Mouse (Mus musculus): ENCODE measurements at regions not wholly inside any gene's neighbourhood (a gene's known extent, or its start where the extent isn't known, plus 50 kb on each side); places are given as distances from the start of the nearest gene placed in this dataset.
A peak's percentile ranks its signal among the peaks of the same experiment; 100 is the strongest.

DNA sequence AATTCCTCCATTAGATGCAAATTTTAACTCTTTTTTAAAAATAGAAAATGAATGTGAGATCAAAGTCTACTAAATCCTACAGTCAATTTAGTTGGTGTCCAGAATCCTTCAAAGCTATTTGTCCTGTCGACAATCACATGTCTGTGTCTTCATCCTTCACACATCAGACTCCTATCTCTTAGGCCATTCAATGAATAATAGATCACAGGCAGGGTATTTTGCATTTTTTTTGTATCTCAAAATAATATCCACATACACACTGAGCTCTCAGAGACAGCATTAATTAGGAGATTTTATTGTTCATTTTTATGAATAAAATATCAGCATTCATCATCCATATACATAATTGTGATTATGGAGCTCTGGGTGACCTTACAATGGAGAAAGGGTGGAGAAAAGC is 427.2 kb downstream of the Hao1 start:
- no peak overlapping the region for H3K4me2 ChIP-seq (replicated peaks; ENCODE audit: low read depth, low read length)
- 77% methylated on average over 1 of the region's 1 CpGs for WGBS
- no peaks in the 10 kb centered on the region for H3K36me3 ChIP-seq (ENCODE audit: control insufficient read depth, insufficient read depth, low read length)
- no peak overlapping the region for H3K9ac ChIP-seq (replicated peaks; ENCODE audit: low read depth, low read length)
- no peaks in the 10 kb centered on the region for H3K9me3 ChIP-seq (ENCODE audit: control insufficient read depth, low read depth, low read length)
- H3K27ac ChIP-seq (ENCODE audit: low read length), result no peak overlapping the region
- H3K4me1 ChIP-seq (ENCODE audit: control insufficient read depth, insufficient read depth, low read length), result no peaks in the 10 kb centered on the region
- H3K4me3 ChIP-seq (ENCODE audit: low read depth, low read length), result no peak overlapping the region
- no peaks in the 10 kb centered on the region for H3K27me3 ChIP-seq (ENCODE audit: control insufficient read depth, insufficient read depth, low read length)
- no peak for ATAC-seq (ENCODE audit: insufficient number of reproducible peaks, insufficient read depth, low FRiP score, low read depth)

DNA sequence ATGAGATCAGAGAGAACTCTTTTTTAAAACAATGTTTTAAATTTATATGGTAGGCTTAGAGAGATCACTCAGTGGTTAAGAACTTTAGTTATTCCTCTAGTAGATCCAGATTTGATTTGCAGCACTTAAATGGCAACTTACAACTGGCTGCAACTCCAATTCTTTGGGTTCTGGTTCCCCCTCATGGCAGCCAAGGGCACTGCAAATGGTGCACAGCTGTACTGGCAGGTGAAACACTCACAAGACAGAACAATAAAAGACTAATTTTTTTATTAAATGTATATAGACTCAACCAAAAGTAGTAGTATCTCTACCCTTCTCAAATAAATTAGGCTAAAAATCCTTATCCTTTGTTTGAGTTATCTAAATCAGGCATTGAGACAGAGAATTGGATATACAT is 446.9 kb downstream of the Hao1 start:
- H3K4me3 ChIP-seq (ENCODE audit: low read depth, low read length), result no peak overlapping the region
- no peaks in the 10 kb centered on the region for H3K27me3 ChIP-seq (ENCODE audit: control insufficient read depth, insufficient read depth, low read length)
- H3K4me2 ChIP-seq (replicated peaks; ENCODE audit: low read depth, low read length), result no peak overlapping the region
- no peak for ATAC-seq (ENCODE audit: insufficient number of reproducible peaks, insufficient read depth, low FRiP score, low read depth)
- no peaks in the 10 kb centered on the region for H3K36me3 ChIP-seq (ENCODE audit: control insufficient read depth, insufficient read depth, low read length)
- no peaks in the 10 kb centered on the region for H3K9me3 ChIP-seq (ENCODE audit: control insufficient read depth, low read depth, low read length)
- no peaks in the 10 kb centered on the region for H3K4me1 ChIP-seq (ENCODE audit: control insufficient read depth, insufficient read depth, low read length)
- H3K27ac ChIP-seq (ENCODE audit: low read length), result no peak overlapping the region
- H3K9ac ChIP-seq (replicated peaks; ENCODE audit: low read depth, low read length), result no peak overlapping the region

DNA sequence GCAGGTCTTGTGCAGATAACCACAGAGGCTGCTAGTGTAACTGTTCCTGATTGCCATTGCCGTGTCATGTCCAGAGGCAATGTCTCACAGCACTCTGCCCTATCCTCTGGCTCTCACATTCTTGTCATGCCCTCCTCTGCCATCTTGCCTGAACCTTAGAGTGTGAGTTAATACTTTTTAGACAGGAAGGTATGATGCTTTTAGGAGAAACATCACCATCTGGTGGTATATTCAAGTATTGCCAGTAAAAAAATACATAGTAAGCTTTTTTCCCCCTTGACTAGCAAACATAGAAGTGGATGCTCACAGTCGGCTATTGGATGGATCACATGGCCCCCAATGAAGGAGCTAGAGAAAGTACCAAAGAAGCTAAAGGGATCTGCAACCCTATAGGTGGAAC is 465.8 kb downstream of the Hao1 start:
- H3K27me3 ChIP-seq (ENCODE audit: control insufficient read depth, insufficient read depth, low read length), result no peaks in the 10 kb centered on the region
- H3K36me3 ChIP-seq (ENCODE audit: control insufficient read depth, insufficient read depth, low read length), result no peaks in the 10 kb centered on the region
- no peak for ATAC-seq (ENCODE audit: insufficient number of reproducible peaks, insufficient read depth, low FRiP score, low read depth)
- WGBS, result 85% methylated on average over 2 of the region's 2 CpGs
- H3K9me3 ChIP-seq (ENCODE audit: control insufficient read depth, low read depth, low read length), result no peaks in the 10 kb centered on the region
- no peak overlapping the region for H3K4me2 ChIP-seq (replicated peaks; ENCODE audit: low read depth, low read length)
- no peak overlapping the region for H3K9ac ChIP-seq (replicated peaks; ENCODE audit: low read depth, low read length)
- no peak overlapping the region for H3K27ac ChIP-seq (ENCODE audit: low read length)
- H3K4me1 ChIP-seq (ENCODE audit: control insufficient read depth, insufficient read depth, low read length), result no peaks in the 10 kb centered on the region
- H3K4me3 ChIP-seq (ENCODE audit: low read depth, low read length), result no peak overlapping the region

DNA sequence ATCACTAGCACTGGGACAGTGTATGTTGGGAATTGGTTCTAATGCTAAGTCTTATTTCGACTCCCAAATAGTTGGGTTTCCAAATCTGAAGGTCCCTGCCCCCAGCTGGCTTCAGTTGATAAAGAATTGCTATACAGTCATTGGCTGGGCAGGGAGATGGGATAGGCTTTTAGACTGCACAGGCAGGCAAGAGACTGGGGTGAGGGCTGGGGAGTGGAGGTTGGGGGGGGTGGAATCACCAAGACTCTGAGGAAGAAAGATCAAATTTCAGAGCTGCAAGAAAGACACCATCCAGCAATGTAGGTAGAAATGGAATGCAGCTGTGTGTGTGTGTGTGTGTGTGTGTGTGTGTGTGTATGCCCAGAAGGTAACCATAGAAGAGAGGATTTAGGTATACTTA is 474.0 kb downstream of the Hao1 start:
- H3K27me3 ChIP-seq (ENCODE audit: control insufficient read depth, insufficient read depth, low read length), result no peaks in the 10 kb centered on the region
- H3K36me3 ChIP-seq (ENCODE audit: control insufficient read depth, insufficient read depth, low read length), result no peaks in the 10 kb centered on the region
- H3K9me3 ChIP-seq (ENCODE audit: control insufficient read depth, low read depth, low read length), result no peaks in the 10 kb centered on the region
- 73% methylated on average over 1 of the region's 1 CpGs for WGBS
- H3K9ac ChIP-seq (replicated peaks; ENCODE audit: low read depth, low read length), result no peak overlapping the region
- ATAC-seq (ENCODE audit: insufficient number of reproducible peaks, insufficient read depth, low FRiP score, low read depth), result 0 out of 2 replicates have a peak, but pooled peaks have one; percentile 14
- H3K27ac ChIP-seq (ENCODE audit: low read length), result no peak overlapping the region
- no peak overlapping the region for H3K4me2 ChIP-seq (replicated peaks; ENCODE audit: low read depth, low read length)
- no peak overlapping the region for H3K4me3 ChIP-seq (ENCODE audit: low read depth, low read length)
- no peaks in the 10 kb centered on the region for H3K4me1 ChIP-seq (ENCODE audit: control insufficient read depth, insufficient read depth, low read length)

DNA sequence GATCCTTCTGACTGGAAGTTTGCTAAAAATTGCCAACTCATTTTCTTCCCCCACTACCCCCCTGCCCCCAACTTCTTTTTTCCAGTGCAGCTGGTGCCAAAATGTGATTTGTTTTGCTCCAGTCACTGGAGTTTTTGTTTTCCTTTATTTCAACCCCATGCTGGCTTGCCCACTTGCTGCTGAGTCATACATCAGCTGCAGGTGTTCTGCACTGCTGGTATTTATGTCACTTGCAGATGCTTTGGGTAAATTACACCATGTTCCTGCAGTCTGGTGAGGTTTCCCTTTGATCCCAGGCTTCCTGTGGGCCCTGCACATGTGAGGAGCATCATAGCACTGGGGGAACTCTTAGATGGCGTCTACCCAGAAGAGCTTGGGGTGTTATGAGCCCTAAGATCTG is 476.2 kb downstream of the Hao1 start:
- ATAC-seq (ENCODE audit: insufficient number of reproducible peaks, insufficient read depth, low FRiP score, low read depth), result no peak
- Histone ChIP-seq H3K4me2 (replicated peaks; ENCODE audit: low read depth, low read length) (no peak overlapping the region), H3K27me3 (ENCODE audit: control insufficient read depth, insufficient read depth, low read length) (no peaks in the 10 kb centered on the region), H3K36me3 (ENCODE audit: control insufficient read depth, insufficient read depth, low read length) (no peaks in the 10 kb centered on the region), H3K4me3 (ENCODE audit: low read depth, low read length) (no peak overlapping the region), H3K9me3 (ENCODE audit: control insufficient read depth, low read depth, low read length) (no peaks in the 10 kb centered on the region), H3K4me1 (ENCODE audit: control insufficient read depth, insufficient read depth, low read length) (no peaks in the 10 kb centered on the region), H3K27ac (ENCODE audit: low read length) (no peak overlapping the region), H3K9ac (replicated peaks; ENCODE audit: low read depth, low read length) (no peak overlapping the region)
- 76% methylated on average over 1 of the region's 1 CpGs for WGBS

DNA sequence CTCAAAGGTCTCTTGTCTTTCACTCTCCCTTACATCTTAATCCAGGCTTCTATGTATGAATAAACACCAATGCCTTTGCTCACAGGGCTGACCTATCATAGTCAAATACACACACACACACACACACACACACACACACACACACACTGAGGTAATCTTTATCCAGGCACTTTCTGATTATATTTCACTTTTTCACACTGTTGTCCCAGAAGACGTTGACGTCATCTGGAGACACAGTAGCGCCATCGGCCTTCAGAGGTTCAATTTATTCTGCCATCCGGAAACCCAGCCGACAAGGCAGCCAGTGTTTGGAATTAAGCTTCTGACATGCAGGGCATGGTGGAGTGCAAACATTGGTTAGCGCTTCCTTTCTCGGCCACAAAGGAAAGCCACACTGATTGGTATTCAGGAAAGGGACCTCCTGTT is 486.2 kb downstream of the Hao1 start:
- Histone ChIP-seq H3K9ac (replicated peaks; ENCODE audit: low read depth, low read length) (no peak overlapping the region), H3K4me1 (ENCODE audit: control insufficient read depth, insufficient read depth, low read length) (no peaks in the 10 kb centered on the region), H3K9me3 (ENCODE audit: control insufficient read depth, low read depth, low read length) (no peaks in the 10 kb centered on the region), H3K4me2 (replicated peaks; ENCODE audit: low read depth, low read length) (no peak overlapping the region), H3K27ac (ENCODE audit: low read length) (no peak overlapping the region), H3K4me3 (ENCODE audit: low read depth, low read length) (no peak overlapping the region), H3K27me3 (ENCODE audit: control insufficient read depth, insufficient read depth, low read length) (no peaks in the 10 kb centered on the region), H3K36me3 (ENCODE audit: control insufficient read depth, insufficient read depth, low read length) (no peaks in the 10 kb centered on the region)
- ATAC-seq (ENCODE audit: insufficient number of reproducible peaks, insufficient read depth, low FRiP score, low read depth), result peak; percentile 56
- WGBS, result 26% methylated on average over 8 of the region's 8 CpGs

DNA sequence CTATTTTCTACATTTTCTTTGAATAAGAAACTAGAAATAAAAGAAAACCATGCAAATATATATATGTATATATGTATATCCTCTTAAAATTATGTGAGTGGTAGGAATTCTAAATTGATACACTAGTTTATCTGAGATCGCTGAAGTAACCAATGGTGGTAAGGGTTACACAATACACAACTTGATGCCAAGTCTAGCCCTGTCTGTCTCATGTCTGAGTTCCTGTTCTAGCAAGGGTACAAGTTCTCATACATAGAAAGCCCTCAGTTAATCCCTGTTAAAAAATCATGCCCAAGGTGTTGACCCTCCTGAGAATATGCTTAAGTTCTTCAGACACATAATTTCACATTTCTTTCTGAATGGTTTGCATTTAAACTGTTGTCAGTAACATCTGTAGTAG is 486.8 kb downstream of the Hao1 start:
- no peaks in the 10 kb centered on the region for H3K9me3 ChIP-seq (ENCODE audit: control insufficient read depth, low read depth, low read length)
- no peak for ATAC-seq (ENCODE audit: insufficient number of reproducible peaks, insufficient read depth, low FRiP score, low read depth)

DNA sequence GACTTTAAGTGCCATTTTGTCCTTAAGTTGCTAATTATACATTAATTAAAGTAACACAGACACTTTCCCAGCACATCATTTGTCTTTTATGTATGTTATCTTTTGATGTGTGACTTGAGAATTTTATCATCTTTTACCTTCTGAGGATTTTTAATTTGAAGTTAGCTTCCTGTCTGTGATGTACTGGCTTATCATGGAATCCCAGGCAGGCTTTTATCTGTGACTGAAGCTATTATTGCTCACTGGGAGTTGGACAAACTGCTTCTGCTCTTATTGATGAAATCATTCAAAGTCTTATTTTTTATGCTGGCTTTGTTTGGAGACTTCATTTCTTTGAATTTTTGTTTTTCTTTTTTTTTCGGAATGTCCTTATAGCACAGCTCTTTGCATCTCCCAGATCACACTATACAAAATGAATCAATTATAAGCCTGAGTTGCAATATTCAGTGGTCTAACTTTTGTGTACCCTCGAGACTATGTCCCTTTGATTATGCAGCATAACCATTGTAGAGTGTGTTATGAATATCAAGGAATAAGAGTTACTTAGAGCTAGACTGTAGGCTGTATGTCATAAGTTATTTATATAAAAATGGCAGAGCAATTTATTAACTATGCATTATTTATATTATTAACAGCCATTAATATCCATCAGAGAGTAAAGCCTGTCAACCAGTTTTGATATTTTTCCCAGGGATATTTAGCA is 494.1 kb downstream of the Hao1 start:
- Histone ChIP-seq H3K27ac (ENCODE audit: low read length) (no peak overlapping the region), H3K4me1 (ENCODE audit: control insufficient read depth, insufficient read depth, low read length) (no peaks in the 10 kb centered on the region), H3K4me2 (replicated peaks; ENCODE audit: low read depth, low read length) (no peak overlapping the region), H3K9me3 (ENCODE audit: control insufficient read depth, low read depth, low read length) (no peaks in the 10 kb centered on the region), H3K36me3 (ENCODE audit: control insufficient read depth, insufficient read depth, low read length) (no peaks in the 10 kb centered on the region), H3K4me3 (ENCODE audit: low read depth, low read length) (no peak overlapping the region), H3K9ac (replicated peaks; ENCODE audit: low read depth, low read length) (no peak overlapping the region), H3K27me3 (ENCODE audit: control insufficient read depth, insufficient read depth, low read length) (no peaks in the 10 kb centered on the region)
- WGBS, result 72% methylated on average over 2 of the region's 2 CpGs
- ATAC-seq (ENCODE audit: insufficient number of reproducible peaks, insufficient read depth, low FRiP score, low read depth), result no peak

More for the DNA sequence above, 486.8 kb downstream of the Hao1 start:
- Histone ChIP-seq H3K36me3 (ENCODE audit: control insufficient read depth, insufficient read depth, low read length) (no peaks in the 10 kb centered on the region), H3K9ac (replicated peaks; ENCODE audit: low read depth, low read length) (no peak overlapping the region), H3K27ac (ENCODE audit: low read length) (no peak overlapping the region), H3K27me3 (ENCODE audit: control insufficient read depth, insufficient read depth, low read length) (no peaks in the 10 kb centered on the region), H3K4me2 (replicated peaks; ENCODE audit: low read depth, low read length) (no peak overlapping the region), H3K4me1 (ENCODE audit: control insufficient read depth, insufficient read depth, low read length) (no peaks in the 10 kb centered on the region), H3K4me3 (ENCODE audit: low read depth, low read length) (no peak overlapping the region)
- 93% methylated on average over 1 of the region's 1 CpGs for WGBS

DNA sequence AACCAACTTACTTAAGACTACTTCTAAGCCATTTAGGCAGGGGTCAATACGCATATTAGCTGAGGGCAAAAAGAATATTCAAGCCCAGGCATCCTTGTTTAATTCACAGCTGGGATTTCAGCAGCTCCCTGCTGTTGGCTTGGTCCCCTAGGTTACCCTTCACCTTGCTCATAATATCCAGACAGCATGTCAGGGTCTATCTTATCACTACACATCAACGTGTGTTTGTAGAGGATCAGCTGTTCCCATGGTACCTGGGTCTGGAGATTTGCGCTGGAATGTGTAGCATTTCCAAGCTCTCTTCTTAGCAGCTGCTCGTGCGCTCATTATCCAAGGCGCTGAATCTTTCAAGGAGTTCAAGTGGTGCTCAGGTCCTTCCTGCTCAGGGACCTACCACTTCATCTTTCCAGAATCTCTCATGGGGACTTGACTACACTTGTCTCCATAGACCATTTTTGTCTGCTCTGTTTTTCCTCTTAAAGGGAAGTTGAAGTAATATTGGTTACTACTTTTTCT is 484.5 kb downstream of the Bmp2 start:
- Histone ChIP-seq H3K27me3 (ENCODE audit: control insufficient read depth, insufficient read depth, low read length) (no peaks in the 10 kb centered on the region), H3K4me2 (replicated peaks; ENCODE audit: low read depth, low read length) (no peak overlapping the region), H3K4me1 (ENCODE audit: control insufficient read depth, insufficient read depth, low read length) (no peaks in the 10 kb centered on the region), H3K4me3 (ENCODE audit: low read depth, low read length) (no peak overlapping the region), H3K36me3 (ENCODE audit: control insufficient read depth, insufficient read depth, low read length) (no peaks in the 10 kb centered on the region), H3K9me3 (ENCODE audit: control insufficient read depth, low read depth, low read length) (no peaks in the 10 kb centered on the region), H3K9ac (replicated peaks; ENCODE audit: low read depth, low read length) (no peak overlapping the region), H3K27ac (ENCODE audit: low read length) (no peak overlapping the region)
- WGBS, result 50% methylated on average over 6 of the region's 6 CpGs
- no peak for ATAC-seq (ENCODE audit: insufficient number of reproducible peaks, insufficient read depth, low FRiP score, low read depth)
